Mouse (Mus musculus) forebrain, embryonic 10.5 days (tissue): ENCODE measurements around the gene Slc25a31. TPM values are rescaled to one million over a fixed set of nuclear protein-coding genes. Genes with fewer than 3 reads are reported as not detected.

Experiments used
- DNase-seq: peaks from one replicate; pipeline ENCODE4 v3.0.0-alpha.2; 2017; ENCODE audit warnings: low spot score; ENCODE audit errors: extremely low spot score
- H3K27ac ChIP-seq: fragments of 300-500 bp; sonication (generic); 2 replicates; pipeline ENCODE4 v1.5.1; 2016; ENCODE audit warnings: mild to moderate bottlenecking
- H3K27me3 ChIP-seq: fragments of 300-500 bp; sonication (generic); 2 replicates; pipeline ENCODE4 v1.6.1; 2016; ENCODE audit warnings: mild to moderate bottlenecking; ENCODE audit not compliant: poor library complexity, severe bottlenecking
- H3K36me3 ChIP-seq: fragments of 300-500 bp; sonication (generic); replicated peaks from 2 replicates; pipeline ENCODE4 v1.6.1; 2016; ENCODE audit warnings: mild to moderate bottlenecking, moderate library complexity
- H3K4me1 ChIP-seq: fragments of 300-500 bp; sonication (generic); 2 replicates; pipeline ENCODE4 v1.6.1; 2016
- H3K4me3 ChIP-seq: fragments of 300-500 bp; sonication (generic); 2 replicates; pipeline ENCODE4 v1.5.1; 2016; ENCODE audit warnings: mild to moderate bottlenecking, moderate library complexity
- H3K9me3 ChIP-seq: fragments of 300-500 bp; sonication (generic); 2 replicates; pipeline ENCODE4 v1.6.1; 2016; ENCODE audit warnings: mild to moderate bottlenecking, moderate library complexity
- WGBS: fragments of 180-500 bp; shearing (Covaris S2); methylation state at CpG from one replicate; pipeline ENCODE4 v1.1.7; 2016; 5-methylcytosine and 5-hydroxymethylcytosine counted together
- polyA plus RNA-seq: library from polyadenylated mRNA; unstranded; fragments of >200 nt; fragmentation: Nextera tagmentation; extraction: Ambion mirVana; gene quantifications from 2 replicates; pipeline ENCODE4 v1.2.1, GENCODE M21; 2016

The Slc25a31 gene
- polyA plus RNA-seq, 1 experiment from 2014 or later: 0.10 TPM

DNA sequence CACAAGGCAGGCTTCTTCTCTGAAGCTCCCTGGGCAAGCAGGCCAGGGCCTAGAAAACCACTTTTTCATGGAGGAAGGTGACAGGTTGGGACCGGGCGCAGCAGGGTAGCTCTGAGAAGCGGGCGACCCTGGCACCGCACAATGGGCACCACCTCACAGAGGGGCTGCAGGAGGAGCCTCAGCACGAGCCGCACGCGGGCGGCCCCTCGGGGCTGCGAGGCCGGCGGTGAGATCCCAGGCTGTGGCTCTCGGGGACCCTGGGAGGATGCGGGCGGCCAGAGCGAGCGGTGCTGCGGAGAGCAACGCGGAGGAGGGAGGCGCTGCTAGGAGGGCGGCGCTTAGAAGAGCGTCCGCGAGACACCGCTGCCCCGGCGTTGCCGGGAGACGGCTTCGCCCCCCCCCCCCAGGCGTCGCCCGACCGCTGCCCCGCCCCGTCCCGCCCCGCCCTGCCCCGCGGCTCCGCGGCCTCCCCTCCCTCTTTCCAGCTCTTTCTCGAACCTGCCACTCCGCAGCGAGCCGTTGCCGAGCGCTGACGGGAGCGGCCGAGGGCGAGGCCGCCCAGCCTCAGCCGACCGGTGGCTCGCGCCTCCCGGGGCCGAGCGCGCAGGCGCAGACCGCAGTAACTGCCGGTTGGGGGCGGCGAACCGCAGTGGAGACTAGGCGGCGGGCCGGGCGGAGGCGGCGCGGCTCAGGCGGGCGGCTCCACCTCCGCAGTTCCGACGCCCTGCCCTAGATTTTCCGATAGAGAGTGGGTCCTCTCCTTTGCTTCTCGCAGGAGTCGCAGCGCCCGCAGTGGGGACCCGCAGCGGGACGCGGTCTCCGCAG lies 36.4 kb downstream of the Slc25a31 start:
- peaks cover 7% of the 10 kb centered on the region; the same call in 1 of the 2 replicates for H3K27me3 ChIP-seq
- H3K9me3 ChIP-seq: no peaks in the 10 kb centered on the region
- H3K4me3 ChIP-seq: peak overlapping the region; percentile 90
- peak; percentile 89 for DNase-seq
- peaks cover 33% of the 10 kb centered on the region for H3K4me1 ChIP-seq
- under 1% methylated on average over 71 of the region's 93 CpGs for WGBS
- peak overlapping the region; percentile 94 for H3K27ac ChIP-seq
- no peaks in the 10 kb centered on the region for H3K36me3 ChIP-seq

DNA sequence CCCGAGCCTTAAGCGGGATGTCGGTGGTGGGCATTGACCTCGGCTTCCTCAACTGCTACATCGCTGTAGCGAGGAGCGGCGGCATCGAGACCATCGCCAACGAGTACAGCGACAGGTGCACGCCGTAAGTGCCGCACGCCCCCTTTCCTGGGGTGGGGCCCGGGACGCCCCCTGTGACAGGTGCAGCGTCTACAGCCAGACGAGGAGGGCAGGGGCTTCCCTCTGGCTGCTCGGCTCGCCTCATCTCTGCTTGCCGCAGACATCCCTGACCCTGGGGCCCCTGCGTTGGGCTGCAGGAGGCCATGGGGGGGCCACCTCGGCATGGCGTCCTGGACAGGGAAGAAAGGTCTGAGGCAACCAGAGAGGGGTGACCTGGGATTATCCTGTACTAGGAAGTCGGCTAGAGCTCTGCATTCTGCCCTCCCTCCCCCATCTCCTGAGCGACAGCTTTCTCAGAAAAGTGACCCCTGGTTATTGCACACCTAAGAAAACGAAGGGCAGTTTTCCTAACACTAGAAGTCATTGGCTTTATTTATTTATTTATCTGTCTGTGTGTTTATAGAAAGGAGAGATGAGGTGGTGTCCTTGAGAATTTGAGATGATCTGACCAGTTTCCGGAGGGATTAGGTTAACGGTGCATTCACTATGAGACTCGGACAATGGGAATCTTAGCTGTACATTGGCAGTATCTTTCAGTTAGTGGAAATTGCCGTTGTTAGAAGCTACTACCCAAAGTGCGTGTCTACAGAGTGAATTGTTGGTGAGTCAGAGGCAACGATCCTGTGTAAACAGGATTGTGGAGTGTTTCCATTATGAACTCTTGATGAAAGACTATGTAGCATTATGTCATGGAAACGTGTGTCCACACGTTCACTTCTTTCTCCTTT lies 37.2 kb downstream of the Slc25a31 start:
- peak; percentile 15 for DNase-seq
- no peaks in the 10 kb centered on the region; the same call in 1 of the 2 replicates for H3K36me3 ChIP-seq
- H3K4me3 ChIP-seq: peak overlapping the region; percentile 90
- peaks cover 33% of the 10 kb centered on the region for H3K4me1 ChIP-seq
- no peaks in the 10 kb centered on the region for H3K9me3 ChIP-seq
- peaks cover 7% of the 10 kb centered on the region; the same call in 1 of the 2 replicates for H3K27me3 ChIP-seq
- 2% methylated on average over 37 of the region's 37 CpGs for WGBS
- H3K27ac ChIP-seq: peak overlapping the region; percentile 94

DNA sequence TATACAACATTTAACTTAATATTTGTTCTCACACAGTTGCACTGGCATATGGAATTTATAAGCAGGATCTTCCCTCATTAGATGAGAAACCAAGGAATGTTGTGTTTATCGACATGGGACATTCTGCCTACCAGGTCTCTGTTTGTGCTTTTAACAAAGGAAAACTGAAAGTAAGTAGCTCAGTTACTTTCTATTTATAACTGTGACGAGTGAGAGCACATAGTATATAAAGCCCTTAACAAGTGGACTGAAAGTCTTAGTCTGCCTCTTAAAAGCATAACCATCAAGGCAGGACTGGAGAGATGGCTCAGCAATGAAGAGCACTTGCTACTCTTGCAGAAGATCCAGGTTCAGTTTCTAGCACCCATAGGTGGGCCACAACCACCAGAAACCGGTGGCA lies 52.1 kb downstream of the Slc25a31 start:
- no peak for DNase-seq
- peaks cover 73% of the 10 kb centered on the region for H3K36me3 ChIP-seq
- H3K4me1 ChIP-seq: no peaks in the 10 kb centered on the region
- H3K27ac ChIP-seq: no peak overlapping the region
- H3K27me3 ChIP-seq: no peaks in the 10 kb centered on the region
- no peaks in the 10 kb centered on the region for H3K9me3 ChIP-seq
- 86% methylated on average over 3 of the region's 3 CpGs for WGBS
- no peak overlapping the region for H3K4me3 ChIP-seq

DNA sequence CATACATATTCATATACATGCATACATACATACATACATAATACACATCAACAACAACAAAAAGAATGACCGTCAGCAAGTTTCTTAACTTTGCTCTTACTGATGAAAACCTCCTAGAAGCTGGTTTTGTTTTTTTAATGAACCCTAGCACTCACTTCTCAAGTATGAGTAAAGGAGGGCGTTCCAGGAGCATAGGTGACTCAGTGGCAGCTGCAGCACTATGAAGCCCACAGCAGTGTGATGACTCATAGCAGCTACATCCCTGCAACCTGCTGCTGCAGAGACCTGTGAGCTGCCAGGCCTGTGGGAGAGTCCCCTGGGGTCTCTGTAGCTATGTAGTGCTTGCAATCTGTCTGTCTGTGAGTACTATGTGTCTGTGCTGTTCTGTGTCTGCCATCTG lies 52.7 kb downstream of the Slc25a31 start:
- 92% methylated on average over 2 of the region's 2 CpGs for WGBS
- no peak for DNase-seq
- H3K27ac ChIP-seq: no peak overlapping the region
- no peak overlapping the region for H3K4me3 ChIP-seq
- H3K9me3 ChIP-seq: no peaks in the 10 kb centered on the region
- H3K27me3 ChIP-seq: no peaks in the 10 kb centered on the region
- no peaks in the 10 kb centered on the region for H3K4me1 ChIP-seq
- peaks cover 73% of the 10 kb centered on the region for H3K36me3 ChIP-seq

Other genes with a start within 250 kb of the Slc25a31 start
- 8.0 and 9.4 TPM in 2 replicates for gene Intu, start 177.6 kb upstream of the Slc25a31 start, polyA plus RNA-seq
- gene Hspa4l, start 35.6 kb downstream of the Slc25a31 start, polyA plus RNA-seq: 49.6 and 58.9 TPM in 2 replicates
- 89.3 and 90.2 TPM in 2 replicates for gene Plk4, start 91.2 kb downstream of the Slc25a31 start, polyA plus RNA-seq
- gene Mfsd8, start 138.0 kb downstream of the Slc25a31 start, polyA plus RNA-seq: 6.0 and 6.1 TPM in 2 replicates
- gene Abhd18, start 138.1 kb downstream of the Slc25a31 start, polyA plus RNA-seq: 4.5 and 6.0 TPM in 2 replicates
- gene 1700034I23Rik, start 193.7 kb downstream of the Slc25a31 start, polyA plus RNA-seq: 0.09 and 0.10 TPM in 2 replicates
- 1.5 and 2.0 TPM in 2 replicates for gene Larp1b, start 241.0 kb downstream of the Slc25a31 start, polyA plus RNA-seq